Mouse (Mus musculus): ENCODE results near the gene Mgst3.
"Not testable (repeated sequence)": the region's sequence is repeated elsewhere in the genome, so short reads cannot be mapped to it uniquely, and the experiment has no call there.

Gene Mgst3

GRCm38 (mm10) chr1:167360268-167360667 is 33.4 kb downstream of the Mgst3 start:
- DNase-seq (ENCODE audit: low spot score in 2 of 2) = no peak

- no peak for DNase-seq (ENCODE audit: low spot score in 2 of 2)
Observed at GRCm38 (mm10) chr1:167358731-167359130, 34.9 kb downstream of the Mgst3 start.

- no peak for DNase-seq (ENCODE audit: low spot score in 2 of 2)
Observed at GRCm38 (mm10) chr1:167357387-167357786, 36.3 kb downstream of the Mgst3 start.

- no peak for DNase-seq (ENCODE audit: low spot score in 2 of 2)
Observed at GRCm38 (mm10) chr1:167352403-167352802, 41.2 kb downstream of the Mgst3 start.

GRCm38 (mm10) chr1:167350597-167351415 is 42.8 kb downstream of the Mgst3 start:
- no peak for DNase-seq (ENCODE audit: low spot score in 2 of 2)

GRCm38 (mm10) chr1:167349815-167350596 is 43.6 kb downstream of the Mgst3 start, which contains the start of gene Aldh9a1:
Aldh9a1 (plus strand) TSS chr1:167349991.
- peak; percentile 74 to 86 for DNase-seq (ENCODE audit: low spot score in 2 of 2)

- not testable (repeated sequence) for DNase-seq (ENCODE audit: low spot score in 2 of 2)
Observed at GRCm38 (mm10) chr1:167349206-167349605, 44.4 kb downstream of the Mgst3 start.

- DNase-seq (ENCODE audit: low spot score in 2 of 2) = not testable (repeated sequence)
Observed at GRCm38 (mm10) chr1:167345994-167346520, 47.6 kb downstream of the Mgst3 start.

- DNase-seq (ENCODE audit: low spot score in 2 of 2) = no peak
Observed at GRCm38 (mm10) chr1:167342831-167343230, 50.8 kb downstream of the Mgst3 start.

GRCm38 (mm10) chr1:167340910-167341528 is 52.6 kb downstream of the Mgst3 start:
- DNase-seq (ENCODE audit: low spot score in 2 of 2) = no peak

- no peak for DNase-seq (ENCODE audit: low spot score in 2 of 2)
Observed at GRCm38 (mm10) chr1:167340111-167340787, 53.4 kb downstream of the Mgst3 start.

- DNase-seq (ENCODE audit: low spot score in 2 of 2) = no peak
Observed at GRCm38 (mm10) chr1:167339177-167339781, 54.4 kb downstream of the Mgst3 start.

- peak; percentile 67 to 96 for DNase-seq (ENCODE audit: low spot score in 2 of 2)
Observed at GRCm38 (mm10) chr1:167337463-167338095, 56.1 kb downstream of the Mgst3 start.

GRCm38 (mm10) chr1:167336398-167336797 is 57.2 kb downstream of the Mgst3 start:
- DNase-seq (ENCODE audit: low spot score in 2 of 2) = no peak

- no peak for DNase-seq (ENCODE audit: low spot score in 2 of 2)
Observed at GRCm38 (mm10) chr1:167331106-167331505, 62.5 kb downstream of the Mgst3 start.

- no peak for DNase-seq (ENCODE audit: low spot score in 2 of 2)
Observed at GRCm38 (mm10) chr1:167328776-167329175, 64.9 kb downstream of the Mgst3 start.
